Mouse (Mus musculus): ENCODE measurements around the gene Rnf182.

Rnf182 gene

GRCm38 (mm10) chr13:43612040-43612439 is 3.5 kb upstream of the Rnf182 start:
- no peak for DNase-seq (ENCODE audit: low read depth, low spot score)

- no peak for DNase-seq (ENCODE audit: low read depth, low spot score)
Observed at GRCm38 (mm10) chr13:43614667-43615066, 843 bp upstream of the Rnf182 start.

GRCm38 (mm10) chr13:43615194-43615576 is 325 bp upstream of the Rnf182 start:
- DNase-seq (ENCODE audit: low read depth, low spot score) = no peak

- DNase-seq (ENCODE audit: low read depth, low spot score) = no peak
Observed at GRCm38 (mm10) chr13:43616551-43616950, 1.0 kb downstream of the Rnf182 start.

DNA sequence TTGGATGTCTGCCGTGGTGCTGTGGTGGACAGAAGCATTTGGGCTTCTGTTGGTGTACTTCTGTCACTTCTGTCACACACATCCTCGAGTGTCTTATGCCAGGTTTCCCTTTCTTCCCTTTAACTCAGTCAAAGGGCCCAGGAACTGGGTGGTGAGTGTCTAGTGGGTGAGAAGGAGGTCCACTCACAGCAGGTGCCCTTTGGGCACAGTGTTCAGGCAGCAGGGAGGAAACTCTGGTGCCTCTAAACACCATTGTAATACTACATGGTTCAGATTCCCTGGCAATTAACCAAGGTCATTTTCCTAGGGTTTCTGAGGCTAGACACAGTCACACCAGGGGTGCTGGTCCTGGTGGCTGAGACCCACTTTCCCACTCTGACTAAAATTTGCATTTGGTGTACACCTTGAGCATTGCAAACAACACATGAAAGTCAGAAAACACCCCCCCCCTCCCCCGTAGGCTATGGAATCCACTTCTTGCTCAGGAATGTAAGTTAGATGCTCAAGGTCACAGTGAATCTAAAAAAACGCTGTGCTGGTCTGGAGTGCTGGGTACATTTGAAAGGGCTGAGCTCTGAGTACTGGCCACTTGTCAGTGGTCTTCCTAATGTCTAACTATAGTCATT is 4.2 kb downstream of the Rnf182 start:
- no peak for DNase-seq (ENCODE audit: low read depth, low spot score)

GRCm38 (mm10) chr13:43627922-43628321 is 12.4 kb downstream of the Rnf182 start:
- DNase-seq (ENCODE audit: low read depth, low spot score) = no peak

DNA sequence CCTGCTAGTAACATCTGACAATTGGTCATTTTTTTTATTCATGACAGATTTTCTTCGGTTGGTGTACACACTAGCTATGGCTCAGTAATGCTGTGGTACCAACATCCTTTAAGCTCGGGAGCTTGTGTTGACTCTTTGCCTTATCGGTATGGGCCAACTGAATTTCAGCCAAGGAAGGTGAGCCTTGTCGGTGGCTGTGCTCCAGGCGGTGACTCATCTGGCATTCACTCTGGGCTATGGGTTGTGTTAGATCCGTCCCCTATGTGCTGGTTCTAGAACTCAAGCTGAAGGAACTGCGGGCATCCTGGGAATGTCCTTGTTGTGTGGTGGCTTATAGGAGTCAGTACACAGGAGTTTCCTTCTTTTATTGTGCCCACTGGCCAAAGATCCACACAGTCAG is 14.3 kb downstream of the Rnf182 start:
- no peak for DNase-seq (ENCODE audit: low read depth, low spot score)

- no peak for DNase-seq (ENCODE audit: low read depth, low spot score)
Observed at GRCm38 (mm10) chr13:43631266-43631665, 15.8 kb downstream of the Rnf182 start.

DNA sequence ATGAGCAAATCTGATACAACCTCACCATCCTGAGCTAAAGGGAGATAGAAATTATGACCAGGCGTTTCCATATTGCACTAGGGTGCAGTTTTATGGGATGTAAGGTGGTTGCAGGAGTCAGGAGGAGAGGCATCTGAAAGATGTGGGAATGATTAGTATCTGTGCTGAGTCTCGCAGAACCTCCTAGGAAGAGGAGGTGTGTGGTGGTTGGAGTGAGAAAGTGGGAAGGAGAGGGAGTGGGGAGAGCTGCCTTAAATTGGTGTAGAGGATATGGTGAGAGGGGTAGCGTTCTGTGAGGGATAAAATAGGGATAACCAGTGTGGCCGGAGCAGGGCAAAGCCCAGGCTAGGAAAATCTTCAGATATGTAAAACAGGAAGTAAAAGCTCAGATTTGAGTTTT is 17.5 kb downstream of the Rnf182 start:
- DNase-seq (ENCODE audit: low read depth, low spot score) = no peak

GRCm38 (mm10) chr13:43637720-43638119 is 22.2 kb downstream of the Rnf182 start:
- DNase-seq (ENCODE audit: low read depth, low spot score) = no peak

DNA sequence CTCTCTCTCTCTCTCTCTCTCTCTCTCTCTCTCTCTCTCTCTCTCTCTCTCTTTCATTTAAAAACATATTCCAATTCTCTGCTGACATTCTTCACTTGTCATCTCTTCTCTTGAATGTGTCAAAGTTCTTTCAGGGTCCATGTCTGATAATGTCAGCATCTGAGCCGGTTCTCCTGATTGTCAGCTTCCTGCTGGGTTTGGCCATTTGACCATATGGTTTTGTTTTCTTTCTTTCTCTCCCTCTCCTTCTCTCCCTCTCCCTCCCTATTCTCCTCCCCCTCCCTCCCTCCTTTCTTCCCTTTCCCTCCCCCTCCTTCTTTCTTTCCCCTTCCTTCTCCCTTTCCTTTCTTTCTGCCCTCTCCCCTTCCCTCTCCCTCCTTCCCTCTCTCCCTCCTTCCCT is 29.5 kb downstream of the Rnf182 start:
- DNase-seq (ENCODE audit: low read depth, low spot score) = no peak

DNA sequence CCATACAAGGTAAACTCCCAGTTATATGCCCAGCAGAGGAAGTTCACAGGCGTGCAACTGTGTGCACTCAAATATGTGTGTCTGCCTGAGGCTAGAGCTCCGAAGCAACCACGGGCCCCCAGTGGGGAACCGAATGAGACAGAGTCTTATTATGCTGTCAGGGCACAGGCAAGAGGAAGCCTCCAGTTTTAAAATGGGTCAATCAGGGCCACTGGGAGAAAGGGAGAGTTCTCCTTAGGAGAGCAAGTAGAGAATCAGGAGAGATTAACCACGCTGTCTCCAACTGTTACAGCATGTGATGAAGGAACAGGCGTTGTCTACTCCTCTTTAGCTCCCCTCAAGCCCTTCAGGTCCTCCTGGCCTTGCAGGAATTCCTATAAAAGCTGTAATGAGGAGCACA is 33.0 kb downstream of the Rnf182 start:
- no peak for DNase-seq (ENCODE audit: low read depth, low spot score)

DNA sequence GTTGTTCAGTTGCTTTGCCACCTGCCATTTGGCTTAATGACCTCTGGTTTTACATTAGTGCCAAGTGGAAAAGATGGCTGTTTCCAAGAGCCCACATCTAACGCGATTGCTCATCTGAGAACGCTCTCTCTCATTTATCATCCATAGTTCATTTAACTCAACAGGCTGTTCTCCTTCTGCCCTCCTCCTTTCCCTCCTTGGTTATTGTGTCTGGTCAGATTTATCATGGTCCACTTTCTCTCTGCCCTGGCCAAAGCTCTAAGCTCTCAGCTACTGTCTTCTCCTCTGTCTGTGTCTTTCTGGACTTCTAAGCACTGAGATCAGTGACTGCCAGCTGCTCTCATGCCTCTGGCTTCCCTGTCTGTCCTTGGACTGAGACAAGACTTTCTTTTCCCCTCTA is 35.8 kb downstream of the Rnf182 start:
- no peak for DNase-seq (ENCODE audit: low read depth, low spot score)

- DNase-seq (ENCODE audit: low read depth, low spot score) = no peak
Observed at GRCm38 (mm10) chr13:43654091-43654490, 38.6 kb downstream of the Rnf182 start.

DNA sequence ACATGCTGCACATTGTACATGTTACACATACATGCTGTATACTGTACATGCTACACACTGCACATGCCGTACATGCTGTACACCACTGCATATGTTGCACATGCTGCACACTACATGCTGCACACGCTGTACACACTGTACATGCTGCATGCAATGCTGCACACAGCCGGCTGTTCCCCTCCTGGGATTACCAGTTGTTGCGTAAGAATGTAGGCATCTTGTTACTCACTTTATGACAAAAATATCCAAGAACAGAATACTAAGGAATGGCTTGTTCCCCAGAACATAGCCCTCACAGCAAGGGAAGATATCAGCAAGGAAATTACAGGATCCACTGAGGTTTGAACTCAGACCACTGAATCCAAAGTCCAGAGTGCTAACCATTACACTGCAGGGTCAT is 47.7 kb downstream of the Rnf182 start:
- no peak for DNase-seq (ENCODE audit: low read depth, low spot score)

GRCm38 (mm10) chr13:43666130-43666529 is 50.6 kb downstream of the Rnf182 start:
- DNase-seq (ENCODE audit: low read depth, low spot score) = no peak

- DNase-seq (ENCODE audit: low read depth, low spot score) = no peak
Observed at GRCm38 (mm10) chr13:43666920-43667319, 51.4 kb downstream of the Rnf182 start.

GRCm38 (mm10) chr13:43677159-43677882 is 61.8 kb downstream of the Rnf182 start:
- no peak for DNase-seq (ENCODE audit: low read depth, low spot score)

DNA sequence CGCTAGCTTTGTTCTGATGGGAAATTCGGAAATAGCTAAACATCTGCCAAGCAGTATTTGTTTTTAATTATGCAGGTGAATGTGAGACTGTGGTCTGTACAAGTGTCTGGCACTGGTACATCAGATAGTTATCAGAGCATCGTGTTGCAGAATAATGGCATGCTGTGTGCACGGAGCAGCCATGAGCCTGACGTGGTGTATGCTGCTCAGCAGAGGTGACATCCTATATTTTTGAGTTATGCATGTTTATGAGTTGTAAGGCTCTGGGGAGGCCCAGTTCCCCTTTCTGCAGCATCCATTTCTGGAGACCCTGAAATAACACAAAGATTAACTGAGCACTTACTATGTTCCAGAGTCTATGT is 62.4 kb downstream of the Rnf182 start:
- no peak for DNase-seq (ENCODE audit: low read depth, low spot score)

DNA sequence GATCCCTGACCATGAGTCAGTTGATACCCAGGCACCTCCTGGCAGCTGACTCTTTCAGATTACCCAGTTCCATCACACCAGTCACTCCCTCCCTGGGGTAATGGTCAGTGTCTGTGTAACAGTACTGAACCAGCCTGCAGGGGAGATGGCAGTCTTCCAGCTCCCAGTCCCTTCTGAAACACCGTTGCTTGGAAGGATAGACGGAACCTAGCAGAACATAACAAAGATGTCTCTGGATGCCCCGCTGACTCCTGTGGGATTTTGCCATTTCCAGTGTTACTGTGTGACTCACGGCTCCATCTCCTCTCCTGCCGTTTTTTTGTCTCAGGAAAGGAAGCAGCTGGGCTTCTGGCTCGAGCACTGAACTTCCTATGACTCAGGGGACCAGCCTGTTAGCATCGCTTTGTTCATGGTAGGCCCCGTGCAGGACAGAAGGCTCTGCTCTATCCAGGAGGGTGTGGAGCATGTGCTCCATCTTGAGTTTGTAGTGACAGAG is 69.0 kb downstream of the Rnf182 start:
- no peak for DNase-seq (ENCODE audit: low read depth, low spot score)

- no peak for DNase-seq (ENCODE audit: low read depth, low spot score)
Observed at GRCm38 (mm10) chr13:43688065-43688464, 72.6 kb downstream of the Rnf182 start.

GRCm38 (mm10) chr13:43691755-43692154 is 76.2 kb downstream of the Rnf182 start:
- no peak for DNase-seq (ENCODE audit: low read depth, low spot score)

DNA sequence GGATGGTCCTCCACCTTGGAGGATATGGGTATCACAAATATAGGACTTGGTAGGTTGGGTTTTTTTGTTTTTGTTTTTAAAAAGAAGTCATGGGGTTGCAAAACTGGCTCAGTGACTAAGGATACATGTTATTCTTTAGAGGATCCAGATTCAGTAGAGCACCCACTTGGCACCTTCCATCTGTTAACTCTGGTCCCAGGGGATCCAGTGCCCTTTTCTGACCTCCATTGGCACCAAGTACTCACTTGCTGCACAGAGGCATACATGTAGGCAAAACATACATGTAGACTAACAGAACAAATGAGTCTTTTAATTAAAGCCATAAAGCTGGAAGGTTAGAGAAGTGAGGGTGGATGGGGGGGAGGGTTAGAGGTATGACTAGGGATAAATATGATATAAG is 80.0 kb downstream of the Rnf182 start:
- DNase-seq (ENCODE audit: low read depth, low spot score) = no peak
